Mouse (Mus musculus) embryo, embryonic 9.5 days (tissue): ENCODE data around the gene Ntn4.

Experiments used
- DNase-seq: peaks from one replicate; pipeline ENCODE4 v3.0.0-alpha.2; 2017; ENCODE audit errors: extremely low spot score

Gene Ntn4

GRCm38 (mm10) chr10:93783216-93784013, 142.9 kb downstream of the Ntn4 start:
- no peak for DNase-seq
